Mouse (Mus musculus) cortical plate, adult 2 months (tissue): ENCODE results near the gene Tex45.
A peak's percentile ranks its signal among the peaks of the same experiment; 100 is the strongest.

Experiments
- CTCF ChIP-seq: fragments of 200-500 bp; IDR thresholded peaks from 2 replicates; pipeline ENCODE4 v1.5.1; 2011; ENCODE audit warnings: mild to moderate bottlenecking, control low read depth, low read length; ENCODE audit not compliant: insufficient read depth; ENCODE audit errors: extremely low read depth
- POLR2A ChIP-seq: fragments of 200-500 bp; IDR thresholded peaks from 2 replicates; pipeline ENCODE4 v1.6.1; 2011; ENCODE audit warnings: mild to moderate bottlenecking, low read length, control low read depth; ENCODE audit not compliant: insufficient read depth; ENCODE audit errors: extremely low read depth

- no peak for TF ChIP-seq CTCF
- peak; percentile 89 for TF ChIP-seq POLR2A
Measured at GRCm38 (mm10) chr8:3515260-3515671, 44.6 kb downstream of the Tex45 start, which contains the start of gene Pnpla6.
